Mouse (Mus musculus) liver, embryonic 14.5 days (tissue): Measurements from ENCODE around the gene Prima1. TPM values are rescaled to one million over a fixed set of nuclear protein-coding genes. Genes with fewer than 3 reads are reported as not detected.

Experiments used
- ATAC-seq: fragments of 200-750 bp; cut with Nextera tagmentation; 2 replicates; pipeline ENCODE4 v1.8.0; 2017; ENCODE audit warnings: moderate number of reproducible peaks, mild to moderate bottlenecking, moderate library complexity; ENCODE audit not compliant: insufficient read depth
- DNase-seq, 3 experiments: peaks; one replicate each; pipeline ENCODE4 v3.0.0-alpha.2; 2012 to 2013; ENCODE audit warnings: low read depth in 3 of 3, low spot score in 3 of 3
- H3K27ac ChIP-seq: fragments of 300-500 bp; sonication (generic); 2 replicates; pipeline ENCODE4 v1.5.1; 2014; ENCODE audit warnings: moderate library complexity, mild to moderate bottlenecking, control low read depth, inconsistent platforms
- H3K27me3 ChIP-seq: fragments of 300-500 bp; sonication (generic); 2 replicates; pipeline ENCODE4 v1.6.1; 2014; ENCODE audit warnings: mild to moderate bottlenecking, low read length, moderate library complexity; ENCODE audit not compliant: control insufficient read depth, insufficient read depth
- H3K36me3 ChIP-seq: fragments of 300-500 bp; sonication (generic); replicated peaks from 2 replicates; pipeline ENCODE4 v1.6.1; 2014; ENCODE audit warnings: low read depth; ENCODE audit not compliant: control insufficient read depth, insufficient read depth
- H3K4me1 ChIP-seq, 2 experiments: fragments of 200-500 bp in 1 of 2; fragments of 300-500 bp in 1 of 2; sonication (generic) in 1 of 2; replicated peaks; 2 replicates each; pipeline ENCODE4 v1.6.1; 2012 to 2014; ENCODE audit warnings: antibody characterized with exemption in 1 of 2, inconsistent platforms in 1 of 2, low read length in 1 of 2; ENCODE audit not compliant: control insufficient read depth in 2 of 2, insufficient read depth in 2 of 2
- H3K4me2 ChIP-seq: fragments of 300-500 bp; sonication (generic); 2 replicates; pipeline ENCODE4 v1.6.1; 2014; ENCODE audit warnings: low read depth, mild to moderate bottlenecking, control low read depth, moderate library complexity
- H3K4me3 ChIP-seq, 2 experiments: fragments of 200-500 bp in 1 of 2; fragments of 300-500 bp in 1 of 2; sonication (generic) in 1 of 2; 2 replicates each; pipeline ENCODE4 v1.5.1; 2012 to 2014; ENCODE audit warnings: low read depth in 2 of 2, low read length in 2 of 2, mild to moderate bottlenecking in 2 of 2, control low read depth in 1 of 2, inconsistent platforms in 1 of 2, moderate library complexity in 1 of 2; ENCODE audit not compliant: insufficient read depth in 1 of 2
- H3K9ac ChIP-seq: fragments of 300-500 bp; sonication (generic); replicated peaks from 2 replicates; pipeline ENCODE4 v1.6.1; 2014; ENCODE audit warnings: mild to moderate bottlenecking, control low read depth, moderate library complexity
- H3K9me3 ChIP-seq: fragments of 300-500 bp; sonication (generic); 2 replicates; pipeline ENCODE4 v1.6.1; 2016; ENCODE audit warnings: low read length, mixed read lengths; ENCODE audit not compliant: control insufficient read depth
- CTCF ChIP-seq: IDR thresholded peaks from 2 replicates; pipeline ENCODE4 v1.5.1; 2016; ENCODE audit warnings: antibody characterized with exemption, low read depth, control low read depth
- EP300 ChIP-seq: IDR thresholded peaks from 2 replicates; pipeline ENCODE4 v1.6.1; 2016; ENCODE audit warnings: antibody characterized with exemption, low read depth
- WGBS: fragments of 180-500 bp; shearing (Covaris S2); extraction: QIAGEN DNeasy Blood & Tissue Kit; methylation state at CpG from one replicate; pipeline ENCODE4 v1.1.7; 2014; ENCODE audit not compliant: insufficient replicate concordance; 5-methylcytosine and 5-hydroxymethylcytosine counted together
- polyA plus RNA-seq, 2 experiments: library from polyadenylated mRNA; depleted of rRNA in 1 of 2; stranded (reverse) in 1 of 2; unstranded in 1 of 2; fragments of >200 nt; fragmentation: Nextera tagmentation in 1 of 2; extraction: Ambion mirVana in 1 of 2; gene quantifications; 2 replicates each; pipeline versions ENCODE4 v1.2.1 to v1.2.3; 2012 to 2014

Prima1 gene
- polyA plus RNA-seq, 2 experiments: not detected

- Histone ChIP-seq H3K27me3 (peaks cover 24% of the 10 kb centered on the region), H3K9me3 (no peaks in the 10 kb centered on the region), H3K4me1 (no peaks in the 10 kb centered on the region), H3K4me2 (no peak overlapping the region), H3K4me3 (no peak overlapping the region), H3K27ac (no peak overlapping the region), H3K36me3 (no peaks in the 10 kb centered on the region), H3K9ac (no peak overlapping the region)
- whole genome bisulfite sequencing: 6% methylated on average over 11 of the region's 11 CpGs
- no peak for DNase-seq
- TF ChIP-seq EP300: no peak
- no peak for TF ChIP-seq CTCF
- no peak for ATAC-seq
Measured at GRCm38 (mm10) chr12:103243041-103243440, 1.1 kb upstream of the Prima1 start.

GRCm38 (mm10) chr12:103242591-103243025 is 658 bp upstream of the Prima1 start:
- H3K4me1 ChIP-seq: no peaks in the 10 kb centered on the region
- H3K27ac ChIP-seq: no peak overlapping the region
- peak overlapping the region; percentile 47 for H3K4me2 ChIP-seq
- TF ChIP-seq CTCF: no peak
- no peak for TF ChIP-seq EP300
- WGBS: 2% methylated on average over 34 of the region's 34 CpGs
- H3K4me3 ChIP-seq: peak overlapping the region in 1 of 2 experiments; percentile 42; a peak in 3 of 4 replicates
- ATAC-seq: no peak
- H3K9me3 ChIP-seq: no peaks in the 10 kb centered on the region
- no peaks in the 10 kb centered on the region for H3K36me3 ChIP-seq
- H3K27me3 ChIP-seq: peaks cover 24% of the 10 kb centered on the region
- no peak for DNase-seq
- no peak overlapping the region for H3K9ac ChIP-seq

- no peak for TF ChIP-seq CTCF
- no peak for TF ChIP-seq EP300
- H3K9me3 ChIP-seq: no peaks in the 10 kb centered on the region
- WGBS: 10% methylated on average over 36 of the region's 36 CpGs
- peak overlapping the region; percentile 47 for H3K4me2 ChIP-seq
- no peak for DNase-seq
- no peaks in the 10 kb centered on the region for H3K36me3 ChIP-seq
- H3K4me1 ChIP-seq: no peaks in the 10 kb centered on the region
- peaks cover 24% of the 10 kb centered on the region for H3K27me3 ChIP-seq
- no peak overlapping the region for H3K27ac ChIP-seq
- H3K9ac ChIP-seq: no peak overlapping the region
- ATAC-seq: no peak
- peak overlapping the region; percentile 24 to 42 for H3K4me3 ChIP-seq
Measured at GRCm38 (mm10) chr12:103241311-103242082, 453 bp downstream of the Prima1 start.

- no peaks in the 10 kb centered on the region for H3K4me1 ChIP-seq
- no peaks in the 10 kb centered on the region for H3K36me3 ChIP-seq
- WGBS: 26% methylated on average over 7 of the region's 7 CpGs
- TF ChIP-seq EP300 (no peak), CTCF (no peak)
- DNase-seq (no peak), ATAC-seq (no peak)
- H3K4me2 ChIP-seq: no peak overlapping the region
- H3K9ac ChIP-seq: no peak overlapping the region
- H3K27ac ChIP-seq: no peak overlapping the region
- no peaks in the 10 kb centered on the region for H3K9me3 ChIP-seq
- peaks cover 24% of the 10 kb centered on the region for H3K27me3 ChIP-seq
- no peak overlapping the region for H3K4me3 ChIP-seq
Measured at GRCm38 (mm10) chr12:103238924-103239460, 3.0 kb downstream of the Prima1 start.

- Histone ChIP-seq H3K4me2 (no peak overlapping the region), H3K9ac (no peak overlapping the region), H3K27ac (no peak overlapping the region), H3K4me1 (no peaks in the 10 kb centered on the region), H3K36me3 (no peaks in the 10 kb centered on the region), H3K4me3 (no peak overlapping the region), H3K27me3 (no peaks in the 10 kb centered on the region; the same call in 1 of the 2 replicates), H3K9me3 (no peaks in the 10 kb centered on the region)
- 35% methylated on average over 2 of the region's 2 CpGs for WGBS
- TF ChIP-seq CTCF (no peak), EP300 (no peak)
- ATAC-seq (no peak), DNase-seq (no peak)
Measured at GRCm38 (mm10) chr12:103235856-103236255, 6.1 kb downstream of the Prima1 start.
